Mouse (Mus musculus) embryonic facial prominence, embryonic 13.5 days (tissue): Measurements from ENCODE around the gene Atg101. TPM values are rescaled to one million over a fixed set of nuclear protein-coding genes. Genes with fewer than 3 reads are reported as not detected.

Experiments
- ATAC-seq: fragments of 200-750 bp; cut with Nextera tagmentation; 2 replicates; pipeline ENCODE4 v1.8.0; 2017; ENCODE audit warnings: low read depth; ENCODE audit not compliant: insufficient number of reproducible peaks, insufficient read depth, low FRiP score, low TSS enrichment
- H3K27ac ChIP-seq: fragments of 300-500 bp; sonication (generic); 2 replicates; pipeline ENCODE4 v1.5.1; 2015; ENCODE audit warnings: moderate library complexity, mild to moderate bottlenecking, inconsistent platforms
- H3K27me3 ChIP-seq: fragments of 300-500 bp; sonication (generic); 2 replicates; pipeline ENCODE4 v1.6.1; 2015; ENCODE audit warnings: mild to moderate bottlenecking, inconsistent platforms
- H3K36me3 ChIP-seq: fragments of 300-500 bp; sonication (generic); 2 replicates; pipeline ENCODE4 v1.6.1; 2015; ENCODE audit warnings: mild to moderate bottlenecking, inconsistent platforms
- H3K4me1 ChIP-seq: fragments of 300-500 bp; sonication (generic); 2 replicates; pipeline ENCODE4 v1.6.1; 2015; ENCODE audit warnings: inconsistent platforms
- H3K4me2 ChIP-seq: fragments of 300-500 bp; sonication (generic); 2 replicates; pipeline ENCODE4 v1.6.1; 2015; ENCODE audit warnings: moderate library complexity, mild to moderate bottlenecking, inconsistent platforms
- H3K4me3 ChIP-seq: fragments of 300-500 bp; sonication (generic); 2 replicates; pipeline ENCODE4 v1.5.1; 2015; ENCODE audit warnings: mild to moderate bottlenecking, inconsistent platforms
- H3K9ac ChIP-seq: fragments of 300-500 bp; sonication (generic); 2 replicates; pipeline ENCODE4 v1.6.1; 2015; ENCODE audit warnings: mild to moderate bottlenecking, inconsistent platforms
- H3K9me3 ChIP-seq: fragments of 300-500 bp; sonication (generic); 2 replicates; pipeline ENCODE4 v1.6.1; 2016; ENCODE audit warnings: inconsistent platforms
- WGBS: fragments of 180-500 bp; shearing (Covaris S2); methylation state at CpG from one replicate; pipeline ENCODE4 v1.1.7; 2015; ENCODE audit warnings: mixed read lengths; 5-methylcytosine and 5-hydroxymethylcytosine counted together
- polyA plus RNA-seq: library from polyadenylated mRNA; unstranded; fragments of >200 nt; fragmentation: Nextera tagmentation; extraction: Ambion mirVana; gene quantifications from 2 replicates; pipeline ENCODE4 v1.2.1, GENCODE M21; 2015

Gene Atg101
- polyA plus RNA-seq, 1 experiment from 2014 or later, result 65.9 TPM

GRCm38 (mm10) chr15:101303830-101304229 is 19.8 kb downstream of the Atg101 start:
- Histone ChIP-seq H3K9ac (no peak overlapping the region), H3K4me1 (no peaks in the 10 kb centered on the region), H3K27ac (no peak overlapping the region), H3K36me3 (no peaks in the 10 kb centered on the region), H3K4me2 (no peak overlapping the region), H3K27me3 (no peaks in the 10 kb centered on the region), H3K9me3 (no peaks in the 10 kb centered on the region), H3K4me3 (no peak overlapping the region)
- ATAC-seq, result no peak
- 87% methylated on average over 4 of the region's 4 CpGs for WGBS

GRCm38 (mm10) chr15:101306459-101306858 is 22.4 kb downstream of the Atg101 start:
- Histone ChIP-seq H3K9ac (no peak overlapping the region), H3K4me2 (no peak overlapping the region), H3K36me3 (no peaks in the 10 kb centered on the region), H3K9me3 (no peaks in the 10 kb centered on the region), H3K27ac (no peak overlapping the region), H3K4me3 (no peak overlapping the region), H3K27me3 (no peaks in the 10 kb centered on the region), H3K4me1 (peaks cover 9% of the 10 kb centered on the region; the same call in 1 of the 2 replicates)
- no peak for ATAC-seq
- whole genome bisulfite sequencing, result 96% methylated on average over 4 of the region's 4 CpGs

GRCm38 (mm10) chr15:101308440-101309348 is 24.6 kb downstream of the Atg101 start:
- H3K4me2 ChIP-seq, result no peak overlapping the region
- H3K4me1 ChIP-seq, result peaks cover 9% of the 10 kb centered on the region; the same call in 1 of the 2 replicates
- H3K27me3 ChIP-seq, result no peaks in the 10 kb centered on the region
- no peak overlapping the region for H3K9ac ChIP-seq
- H3K36me3 ChIP-seq, result no peaks in the 10 kb centered on the region
- H3K9me3 ChIP-seq, result no peaks in the 10 kb centered on the region
- 41% methylated on average over 13 of the region's 13 CpGs for whole genome bisulfite sequencing
- no peak for ATAC-seq
- 0 out of 2 replicates have a peak overlapping the region, but pooled peaks have one; percentile 22 for H3K27ac ChIP-seq
- no peak overlapping the region for H3K4me3 ChIP-seq

GRCm38 (mm10) chr15:101309493-101309892 is 25.4 kb downstream of the Atg101 start:
- Histone ChIP-seq H3K27me3 (no peaks in the 10 kb centered on the region), H3K36me3 (no peaks in the 10 kb centered on the region), H3K4me1 (peaks cover 9% of the 10 kb centered on the region; the same call in 1 of the 2 replicates), H3K4me2 (no peak overlapping the region), H3K27ac (no peak overlapping the region), H3K9ac (0 out of 2 replicates have a peak overlapping the region, but pooled peaks have one; percentile 21), H3K4me3 (no peak overlapping the region), H3K9me3 (no peaks in the 10 kb centered on the region)
- no peak for ATAC-seq
- 32% methylated on average over 5 of the region's 5 CpGs for WGBS

- WGBS, result 48% methylated on average over 14 of the region's 15 CpGs
- Histone ChIP-seq H3K4me1 (peaks cover 18% of the 10 kb centered on the region; the same call in 1 of the 2 replicates), H3K36me3 (no peaks in the 10 kb centered on the region), H3K4me3 (no peak overlapping the region), H3K4me2 (no peak overlapping the region), H3K9me3 (no peaks in the 10 kb centered on the region), H3K9ac (no peak overlapping the region; the same call in 1 of the 2 replicates), H3K27ac (no peak overlapping the region), H3K27me3 (no peaks in the 10 kb centered on the region)
- ATAC-seq, result no peak
Observed at GRCm38 (mm10) chr15:101311087-101311770, 27.2 kb downstream of the Atg101 start.

- WGBS, result 85% methylated on average over 6 of the region's 6 CpGs
- Histone ChIP-seq H3K4me2 (no peak overlapping the region), H3K27ac (no peak overlapping the region), H3K36me3 (no peaks in the 10 kb centered on the region), H3K9me3 (no peaks in the 10 kb centered on the region), H3K4me1 (peaks cover 22% of the 10 kb centered on the region; the same call in 1 of the 2 replicates), H3K27me3 (no peaks in the 10 kb centered on the region), H3K9ac (no peak overlapping the region), H3K4me3 (no peak overlapping the region)
- ATAC-seq, result no peak
Observed at GRCm38 (mm10) chr15:101312006-101312405, 27.9 kb downstream of the Atg101 start.

GRCm38 (mm10) chr15:101315378-101315777 is 31.3 kb downstream of the Atg101 start:
- Histone ChIP-seq H3K27ac (no peak overlapping the region), H3K27me3 (no peaks in the 10 kb centered on the region), H3K36me3 (no peaks in the 10 kb centered on the region), H3K9ac (no peak overlapping the region), H3K4me3 (0 out of 2 replicates have a peak overlapping the region, but pooled peaks have one; percentile 37), H3K9me3 (no peaks in the 10 kb centered on the region), H3K4me2 (peak overlapping the region; percentile 63), H3K4me1 (peaks cover 20% of the 10 kb centered on the region; the same call in 1 of the 2 replicates)
- no peak for ATAC-seq
- WGBS, result 92% methylated on average over 4 of the region's 4 CpGs

- no peaks in the 10 kb centered on the region for H3K9me3 ChIP-seq
- WGBS, result under 1% methylated on average over 11 of the region's 11 CpGs
- H3K9ac ChIP-seq, result no peak overlapping the region; the same call in 1 of the 2 replicates
- H3K4me1 ChIP-seq, result peaks cover 20% of the 10 kb centered on the region; the same call in 1 of the 2 replicates
- peak; percentile 73 for ATAC-seq
- no peaks in the 10 kb centered on the region for H3K27me3 ChIP-seq
- no peaks in the 10 kb centered on the region for H3K36me3 ChIP-seq
- no peak overlapping the region for H3K27ac ChIP-seq
- peak overlapping the region; percentile 37 for H3K4me3 ChIP-seq
- H3K4me2 ChIP-seq, result peak overlapping the region; percentile 63
Observed at GRCm38 (mm10) chr15:101315832-101316231, 31.8 kb downstream of the Atg101 start.

GRCm38 (mm10) chr15:101316279-101316912 is 32.3 kb downstream of the Atg101 start:
- ATAC-seq, result no peak
- no peaks in the 10 kb centered on the region for H3K36me3 ChIP-seq
- H3K27ac ChIP-seq, result no peak overlapping the region
- no peaks in the 10 kb centered on the region for H3K9me3 ChIP-seq
- no peak overlapping the region; the same call in 1 of the 2 replicates for H3K9ac ChIP-seq
- H3K27me3 ChIP-seq, result no peaks in the 10 kb centered on the region
- peaks cover 20% of the 10 kb centered on the region; the same call in 1 of the 2 replicates for H3K4me1 ChIP-seq
- H3K4me2 ChIP-seq, result peak overlapping the region; percentile 63
- WGBS, result 59% methylated on average over 13 of the region's 13 CpGs
- H3K4me3 ChIP-seq, result peak overlapping the region; percentile 37

GRCm38 (mm10) chr15:101316913-101317813 is 33.1 kb downstream of the Atg101 start:
- H3K36me3 ChIP-seq, result no peaks in the 10 kb centered on the region
- no peak overlapping the region for H3K27ac ChIP-seq
- no peaks in the 10 kb centered on the region for H3K27me3 ChIP-seq
- H3K4me2 ChIP-seq, result no peak overlapping the region
- H3K4me1 ChIP-seq, result peaks cover 20% of the 10 kb centered on the region; the same call in 1 of the 2 replicates
- WGBS, result 78% methylated on average over 18 of the region's 18 CpGs
- ATAC-seq, result no peak
- no peaks in the 10 kb centered on the region for H3K9me3 ChIP-seq
- H3K9ac ChIP-seq, result no peak overlapping the region
- no peak overlapping the region for H3K4me3 ChIP-seq
